Mouse (Mus musculus) kidney, embryonic 15.5 days (tissue): Measurements from ENCODE around the gene Efna5. TPM values are rescaled to one million over a fixed set of nuclear protein-coding genes. Genes with fewer than 3 reads are reported as not detected.
A peak's percentile ranks its signal among the peaks of the same experiment; 100 is the strongest.

Experiments
- ATAC-seq: fragments of 200-750 bp; cut with Nextera tagmentation; replicated peaks from 2 replicates; pipeline ENCODE4 v1.8.0; 2017; ENCODE audit warnings: moderate TSS enrichment; ENCODE audit not compliant: low FRiP score
- H3K27ac ChIP-seq: fragments of 300-500 bp; sonication (generic); 2 replicates; pipeline ENCODE4 v1.5.1; 2015; ENCODE audit warnings: mild to moderate bottlenecking, inconsistent platforms
- H3K27me3 ChIP-seq: fragments of 300-500 bp; sonication (generic); 2 replicates; pipeline ENCODE4 v1.6.1; 2015; ENCODE audit warnings: inconsistent platforms
- H3K36me3 ChIP-seq: fragments of 300-500 bp; sonication (generic); 2 replicates; pipeline ENCODE4 v1.6.1; 2015; ENCODE audit warnings: inconsistent platforms
- H3K4me1 ChIP-seq: fragments of 300-500 bp; sonication (generic); 2 replicates; pipeline ENCODE4 v1.6.1; 2015; ENCODE audit warnings: inconsistent platforms
- H3K4me2 ChIP-seq: fragments of 300-500 bp; sonication (generic); 2 replicates; pipeline ENCODE4 v1.6.1; 2015; ENCODE audit warnings: moderate library complexity, mild to moderate bottlenecking, inconsistent platforms
- H3K4me3 ChIP-seq: fragments of 300-500 bp; sonication (generic); replicated peaks from 2 replicates; pipeline ENCODE4 v1.5.1; 2015; ENCODE audit warnings: mild to moderate bottlenecking, inconsistent platforms
- H3K9ac ChIP-seq: fragments of 300-500 bp; sonication (generic); 2 replicates; pipeline ENCODE4 v1.6.1; 2015; ENCODE audit warnings: mild to moderate bottlenecking, inconsistent platforms
- H3K9me3 ChIP-seq: fragments of 300-500 bp; sonication (generic); replicated peaks from 2 replicates; pipeline ENCODE4 v1.6.1; 2016; ENCODE audit warnings: inconsistent platforms
- WGBS: fragments of 180-500 bp; shearing (Covaris S2); methylation state at CpG from one replicate; pipeline ENCODE4 v1.1.7; 2015; ENCODE audit warnings: mixed read lengths; 5-methylcytosine and 5-hydroxymethylcytosine counted together
- polyA plus RNA-seq: library from polyadenylated mRNA; unstranded; fragments of >200 nt; fragmentation: Nextera tagmentation; extraction: Ambion mirVana; gene quantifications from 2 replicates; pipeline ENCODE4 v1.2.1, GENCODE M21; 2015

The Efna5 gene
- polyA plus RNA-seq, 1 experiment from 2014 or later = 33.7 TPM

DNA sequence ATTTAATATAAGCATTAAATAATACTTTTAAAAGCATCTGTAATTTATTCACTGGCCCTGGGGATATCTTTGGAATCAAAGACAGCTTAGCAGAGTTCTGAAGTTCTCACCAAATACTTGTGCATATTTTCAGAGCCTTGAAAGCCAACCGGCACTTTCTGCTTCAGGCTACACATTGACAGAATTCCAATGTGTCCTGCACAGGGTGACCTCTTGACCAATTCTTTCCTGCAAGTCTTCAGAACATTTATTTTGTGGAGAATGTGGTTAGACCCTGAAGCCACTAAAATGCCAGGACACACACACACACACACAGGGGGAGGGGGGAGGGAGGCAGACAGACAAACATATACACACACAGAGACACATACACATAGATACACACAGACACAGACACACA lies 199.4 kb downstream of the Efna5 start:
- WGBS = 41% methylated on average over 1 of the region's 1 CpGs
- no peak overlapping the region for H3K4me2 ChIP-seq

GRCm38 (mm10) chr17:62680737-62681136 lies 200.4 kb downstream of the Efna5 start:
- H3K36me3 ChIP-seq = no peaks in the 10 kb centered on the region
- no peaks in the 10 kb centered on the region for H3K9me3 ChIP-seq
- ATAC-seq = no peak
- H3K4me3 ChIP-seq = no peak overlapping the region
- peaks cover 13% of the 10 kb centered on the region for H3K4me1 ChIP-seq
- no peak overlapping the region for H3K4me2 ChIP-seq
- WGBS = 68% methylated on average over 1 of the region's 1 CpGs
- no peaks in the 10 kb centered on the region for H3K27me3 ChIP-seq
- H3K27ac ChIP-seq = no peak overlapping the region
- no peak overlapping the region for H3K9ac ChIP-seq

More for the DNA sequence above, 199.4 kb downstream of the Efna5 start:
- H3K4me1 ChIP-seq = peaks cover 3% of the 10 kb centered on the region; the same call in 1 of the 2 replicates
- no peak; the same call in 1 of the 2 replicates for ATAC-seq
- no peaks in the 10 kb centered on the region for H3K9me3 ChIP-seq
- H3K9ac ChIP-seq = no peak overlapping the region
- H3K4me3 ChIP-seq = no peak overlapping the region
- H3K27ac ChIP-seq = 0 out of 2 replicates have a peak overlapping the region, but pooled peaks have one; percentile 18
- H3K36me3 ChIP-seq = no peaks in the 10 kb centered on the region
- H3K27me3 ChIP-seq = no peaks in the 10 kb centered on the region

- no peak overlapping the region for H3K4me3 ChIP-seq
- no peaks in the 10 kb centered on the region for H3K27me3 ChIP-seq
- H3K36me3 ChIP-seq = no peaks in the 10 kb centered on the region
- no peaks in the 10 kb centered on the region for H3K9me3 ChIP-seq
- ATAC-seq = no peak
- peaks cover 17% of the 10 kb centered on the region for H3K4me1 ChIP-seq
- WGBS = 78% methylated on average over 6 of the region's 6 CpGs
- no peak overlapping the region for H3K27ac ChIP-seq
- no peak overlapping the region for H3K4me2 ChIP-seq
- no peak overlapping the region for H3K9ac ChIP-seq
Observed at GRCm38 (mm10) chr17:62676832-62677231, 204.3 kb downstream of the Efna5 start.

GRCm38 (mm10) chr17:62676409-62676808 lies 204.7 kb downstream of the Efna5 start:
- no peak overlapping the region for H3K4me2 ChIP-seq
- ATAC-seq = no peak
- WGBS = 53% methylated on average over 6 of the region's 6 CpGs
- H3K4me1 ChIP-seq = peaks cover 17% of the 10 kb centered on the region
- H3K27me3 ChIP-seq = no peaks in the 10 kb centered on the region
- H3K27ac ChIP-seq = no peak overlapping the region
- no peaks in the 10 kb centered on the region for H3K9me3 ChIP-seq
- H3K4me3 ChIP-seq = no peak overlapping the region
- no peak overlapping the region for H3K9ac ChIP-seq
- no peaks in the 10 kb centered on the region for H3K36me3 ChIP-seq

- Histone ChIP-seq H3K36me3 (no peaks in the 10 kb centered on the region), H3K9me3 (no peaks in the 10 kb centered on the region), H3K27ac (no peak overlapping the region), H3K4me3 (no peak overlapping the region), H3K9ac (no peak overlapping the region), H3K4me2 (no peak overlapping the region), H3K4me1 (peaks cover 17% of the 10 kb centered on the region), H3K27me3 (no peaks in the 10 kb centered on the region)
- ATAC-seq = no peak
- WGBS = 25% methylated on average over 5 of the region's 5 CpGs
Observed at GRCm38 (mm10) chr17:62675811-62676255, 205.3 kb downstream of the Efna5 start.

DNA sequence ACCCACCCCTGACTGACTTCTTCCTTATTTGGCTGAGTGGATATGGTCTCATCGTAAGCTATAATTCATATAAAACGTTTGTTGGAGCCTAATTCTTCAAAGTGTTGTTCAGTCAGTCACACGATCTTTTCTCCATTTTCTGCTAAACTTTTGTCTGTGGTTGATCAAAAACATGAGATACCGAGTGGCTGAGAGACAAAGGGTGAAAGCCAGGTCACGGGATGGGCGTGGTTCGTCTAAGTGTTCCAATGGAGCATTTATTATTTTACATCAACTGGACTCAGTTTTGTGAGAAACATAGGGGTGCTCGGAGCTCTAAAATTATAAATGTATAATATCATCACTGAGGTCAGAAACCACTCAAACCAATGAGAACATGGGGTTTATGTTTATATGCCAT lies 209.0 kb downstream of the Efna5 start:
- H3K36me3 ChIP-seq = no peaks in the 10 kb centered on the region
- no peak overlapping the region for H3K4me2 ChIP-seq
- H3K4me3 ChIP-seq = no peak overlapping the region
- H3K4me1 ChIP-seq = peaks cover 17% of the 10 kb centered on the region
- WGBS = 64% methylated on average over 8 of the region's 8 CpGs
- no peak overlapping the region for H3K9ac ChIP-seq
- H3K27me3 ChIP-seq = no peaks in the 10 kb centered on the region
- no peak for ATAC-seq
- H3K9me3 ChIP-seq = no peaks in the 10 kb centered on the region
- H3K27ac ChIP-seq = no peak overlapping the region

- no peaks in the 10 kb centered on the region for H3K27me3 ChIP-seq
- H3K4me3 ChIP-seq = no peak overlapping the region
- no peak for ATAC-seq
Observed at GRCm38 (mm10) chr17:62666761-62667160, 214.4 kb downstream of the Efna5 start.

GRCm38 (mm10) chr17:62665823-62666222 lies 215.3 kb downstream of the Efna5 start:
- H3K4me1 ChIP-seq = no peaks in the 10 kb centered on the region
- no peak overlapping the region for H3K9ac ChIP-seq
- no peak overlapping the region for H3K4me3 ChIP-seq
- 93% methylated on average over 7 of the region's 7 CpGs for WGBS
- H3K27me3 ChIP-seq = no peaks in the 10 kb centered on the region
- no peak overlapping the region for H3K4me2 ChIP-seq
- H3K27ac ChIP-seq = no peak overlapping the region
- H3K9me3 ChIP-seq = no peaks in the 10 kb centered on the region
- H3K36me3 ChIP-seq = no peaks in the 10 kb centered on the region
- no peak for ATAC-seq

More at GRCm38 (mm10) chr17:62666761-62667160, 214.4 kb downstream of the Efna5 start:
- 82% methylated on average over 6 of the region's 6 CpGs for WGBS
- no peak overlapping the region for H3K4me2 ChIP-seq
- no peaks in the 10 kb centered on the region for H3K36me3 ChIP-seq
- no peaks in the 10 kb centered on the region for H3K9me3 ChIP-seq
- no peak overlapping the region for H3K27ac ChIP-seq
- H3K9ac ChIP-seq = no peak overlapping the region
- H3K4me1 ChIP-seq = no peaks in the 10 kb centered on the region

- no peaks in the 10 kb centered on the region for H3K4me1 ChIP-seq
Observed at GRCm38 (mm10) chr17:62664709-62665108, 216.4 kb downstream of the Efna5 start.

GRCm38 (mm10) chr17:62661801-62662200 lies 219.3 kb downstream of the Efna5 start:
- WGBS = 60% methylated on average over 7 of the region's 7 CpGs
- Histone ChIP-seq H3K9ac (no peak overlapping the region), H3K36me3 (no peaks in the 10 kb centered on the region), H3K4me1 (peaks cover 2% of the 10 kb centered on the region; the same call in 1 of the 2 replicates), H3K9me3 (no peaks in the 10 kb centered on the region), H3K4me3 (no peak overlapping the region), H3K27me3 (no peaks in the 10 kb centered on the region), H3K27ac (no peak overlapping the region), H3K4me2 (no peak overlapping the region)
- no peak for ATAC-seq

More at GRCm38 (mm10) chr17:62664709-62665108, 216.4 kb downstream of the Efna5 start:
- ATAC-seq = no peak
- H3K27me3 ChIP-seq = no peaks in the 10 kb centered on the region
- no peaks in the 10 kb centered on the region for H3K36me3 ChIP-seq
- H3K4me2 ChIP-seq = no peak overlapping the region
- no peak overlapping the region for H3K9ac ChIP-seq
- no peak overlapping the region for H3K4me3 ChIP-seq
- no peaks in the 10 kb centered on the region for H3K9me3 ChIP-seq
- WGBS = 80% methylated on average over 2 of the region's 2 CpGs
- no peak overlapping the region for H3K27ac ChIP-seq

DNA sequence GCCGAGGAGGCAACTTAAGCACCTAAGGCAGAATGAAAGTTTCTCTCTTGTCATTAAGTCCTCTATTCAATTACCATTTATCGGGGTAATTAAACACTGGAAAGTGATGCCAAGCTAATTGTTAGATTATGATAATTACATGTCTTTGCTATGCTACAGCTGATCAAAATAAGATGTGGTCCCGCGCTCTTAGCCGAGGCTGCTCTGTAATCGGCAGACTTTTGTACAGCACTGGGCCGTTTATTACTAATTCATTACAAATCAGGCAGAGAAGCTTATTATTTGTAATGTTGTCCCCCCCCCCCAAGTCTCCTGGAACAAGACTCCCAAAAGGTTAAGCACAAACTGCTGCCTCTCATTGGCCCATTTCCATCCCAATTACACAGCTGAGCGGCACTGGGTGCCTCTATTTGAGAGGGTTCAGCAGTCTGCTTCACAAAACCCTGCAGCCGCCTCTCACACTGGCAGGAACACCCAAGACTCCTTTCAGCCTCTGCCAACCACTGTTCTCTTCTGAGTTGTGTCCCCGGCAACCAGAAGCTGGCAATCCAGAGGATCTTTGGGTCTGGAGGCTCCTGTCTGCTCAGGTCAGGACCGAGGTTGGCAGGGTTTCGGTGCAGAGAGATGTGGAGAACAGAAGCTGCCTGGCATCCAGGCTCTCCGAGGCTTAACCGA lies 221.5 kb downstream of the Efna5 start:
- peak; percentile 54; the same call in 1 of the 2 replicates for ATAC-seq

DNA sequence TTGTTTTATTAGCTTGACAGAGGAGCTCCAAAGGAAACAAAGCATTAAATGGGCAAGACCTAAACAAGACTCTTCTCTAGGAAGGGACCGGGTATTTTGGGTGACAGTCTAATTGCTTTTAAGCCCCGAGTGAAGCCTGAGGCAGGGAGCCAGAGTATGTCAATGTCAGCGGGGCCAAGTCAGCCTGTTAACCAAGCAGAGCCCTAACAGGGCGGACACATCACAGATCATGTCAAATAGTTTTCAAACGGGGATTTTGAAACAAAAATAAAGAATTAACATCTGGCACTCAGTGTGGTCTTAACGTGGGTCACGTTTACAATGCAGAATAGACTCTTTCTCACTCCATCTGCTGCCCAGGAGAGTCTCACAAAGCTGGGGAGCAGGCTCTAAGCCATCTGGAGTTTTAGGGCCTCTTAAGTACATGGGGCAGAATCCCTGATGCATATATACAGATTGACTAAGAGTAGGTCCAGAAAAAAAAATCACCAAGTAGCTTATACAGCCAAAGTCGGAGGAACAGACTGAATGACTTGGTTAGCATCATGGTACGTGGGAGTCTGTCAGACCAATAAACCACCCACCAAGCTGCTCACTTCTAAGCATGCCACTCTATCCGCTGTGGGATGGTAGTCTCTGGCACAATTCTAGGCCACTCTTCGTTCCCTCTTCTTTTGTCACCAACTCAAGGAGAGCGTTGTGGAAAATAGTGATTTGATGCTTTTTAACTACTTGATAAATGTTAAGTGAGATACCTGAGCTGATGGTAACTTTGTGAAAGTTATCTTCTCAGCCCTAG lies 223.1 kb downstream of the Efna5 start:
- H3K4me2 ChIP-seq = no peak overlapping the region
- H3K27ac ChIP-seq = no peak overlapping the region
- no peak for ATAC-seq
- no peaks in the 10 kb centered on the region for H3K36me3 ChIP-seq
- H3K4me1 ChIP-seq = peaks cover 9% of the 10 kb centered on the region
- no peaks in the 10 kb centered on the region for H3K27me3 ChIP-seq
- H3K9me3 ChIP-seq = no peaks in the 10 kb centered on the region
- 55% methylated on average over 12 of the region's 12 CpGs for WGBS
- H3K4me3 ChIP-seq = no peak overlapping the region
- no peak overlapping the region for H3K9ac ChIP-seq

More for the DNA sequence above, 221.5 kb downstream of the Efna5 start:
- 79% methylated on average over 14 of the region's 14 CpGs for WGBS
- Histone ChIP-seq H3K4me2 (no peak overlapping the region), H3K4me3 (no peak overlapping the region), H3K27me3 (no peaks in the 10 kb centered on the region), H3K9me3 (no peaks in the 10 kb centered on the region), H3K27ac (no peak overlapping the region), H3K36me3 (no peaks in the 10 kb centered on the region), H3K9ac (no peak overlapping the region), H3K4me1 (peaks cover 9% of the 10 kb centered on the region)
